Mouse (Mus musculus) bone marrow, adult 2 months (tissue): ENCODE measurements at regions not wholly inside any gene's neighbourhood (a gene's known extent, or its start where the extent isn't known, plus 50 kb on each side); places are given as distances from the start of the nearest gene placed in this dataset.

Experiments
- CTCF ChIP-seq: fragments of 200-500 bp; IDR thresholded peaks from 2 replicates; pipeline ENCODE4 v1.5.1; 2011; ENCODE audit warnings: low read length, control low read depth; ENCODE audit not compliant: control insufficient read depth, insufficient read depth
- POLR2A ChIP-seq: fragments of 200-500 bp; IDR thresholded peaks from 2 replicates; pipeline ENCODE4 v1.6.1; 2011; ENCODE audit warnings: low read depth, mild to moderate bottlenecking, control low read depth, low read length, borderline replicate concordance; ENCODE audit not compliant: control insufficient read depth

DNA sequence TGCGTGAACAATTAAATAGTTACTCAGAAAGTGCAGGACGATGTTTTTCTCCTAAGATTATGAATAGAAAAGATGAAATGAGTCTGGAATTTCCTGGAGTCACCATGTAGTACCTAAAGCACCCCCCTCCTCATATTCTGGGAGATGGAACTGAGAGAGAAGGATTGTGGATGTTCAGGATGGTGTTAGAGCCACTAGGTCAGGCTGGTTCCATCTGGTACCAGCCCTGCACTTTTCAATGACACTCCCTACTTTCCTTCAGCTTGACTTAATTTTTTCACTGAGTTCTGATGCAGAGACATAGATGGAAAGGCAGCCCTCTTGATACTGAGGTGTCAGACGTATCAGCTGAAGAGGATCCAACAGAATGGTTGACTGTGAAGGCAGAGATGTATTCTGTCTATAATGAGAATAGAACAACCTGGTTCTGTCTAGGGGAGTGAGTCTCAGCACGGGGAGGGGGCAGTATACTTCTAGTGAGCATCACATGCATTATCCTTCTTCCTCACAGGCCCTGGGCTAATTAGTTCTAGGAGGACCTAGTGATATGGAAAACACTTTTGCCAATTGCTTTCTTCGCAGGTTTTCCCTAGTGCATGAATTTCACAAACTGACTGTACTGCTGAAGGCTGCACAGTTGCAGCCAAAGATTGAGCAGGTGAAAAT is 60.8 kb upstream of the E2f3 start:
- no peak for TF ChIP-seq CTCF
- no peak for TF ChIP-seq POLR2A
